Mouse (Mus musculus) lung, adult 2 months (tissue): ENCODE measurements at regions not wholly inside any gene's neighbourhood (a gene's known extent, or its start where the extent isn't known, plus 50 kb on each side); places are given as distances from the start of the nearest gene placed in this dataset.

ENCODE experiments used
- DNase-seq: peaks from one replicate; pipeline ENCODE4 v3.0.0; 2022
- H3K4me1 ChIP-seq: fragments of 200-500 bp; 2 replicates; pipeline ENCODE4 v1.6.1; 2011; ENCODE audit warnings: low read length; ENCODE audit not compliant: control insufficient read depth, insufficient read depth
- H3K4me3 ChIP-seq: fragments of 200-500 bp; replicated peaks from 2 replicates; pipeline ENCODE3; 2011; ENCODE audit warnings: low read depth, mild to moderate bottlenecking, control low read depth, low read length; ENCODE audit errors: extremely low read depth
- CTCF ChIP-seq: fragments of 200-500 bp; IDR thresholded peaks from 2 replicates; pipeline ENCODE4 v1.5.1; 2011; ENCODE audit warnings: mild to moderate bottlenecking, low read length, control low read depth; ENCODE audit not compliant: insufficient read depth
- POLR2A ChIP-seq: fragments of 200-500 bp; IDR thresholded peaks from 2 replicates; pipeline ENCODE4 v1.6.1; 2011; ENCODE audit warnings: low read depth, mild to moderate bottlenecking, control low read depth, low read length, borderline replicate concordance; ENCODE audit errors: extremely low read depth
- WGBS: fragments of 180-500 bp; shearing (Covaris S2); methylation state at CpG from one replicate; pipeline ENCODE4 v1.1.7; 2018; 5-methylcytosine and 5-hydroxymethylcytosine counted together

GRCm38 (mm10) chr8:115496016-115496415 lies 211.6 kb downstream of the Maf start:
- Histone ChIP-seq H3K4me3 (no peak overlapping the region), H3K4me1 (no peaks in the 10 kb centered on the region)
- DNase-seq, result no peak
- WGBS, result 80% methylated on average over 1 of the region's 1 CpGs
- TF ChIP-seq POLR2A (no peak), CTCF (no peak)

- H3K4me3 ChIP-seq, result no peak overlapping the region
- H3K4me1 ChIP-seq, result no peaks in the 10 kb centered on the region
- 85% methylated on average over 8 of the region's 8 CpGs for WGBS
- no peak for DNase-seq
- no peak for TF ChIP-seq CTCF
- no peak for TF ChIP-seq POLR2A
Measured at GRCm38 (mm10) chr8:115494353-115494752, 213.2 kb downstream of the Maf start.

- Histone ChIP-seq H3K4me1 (no peaks in the 10 kb centered on the region), H3K4me3 (no peak overlapping the region)
- DNase-seq, result no peak
- TF ChIP-seq POLR2A (no peak), CTCF (no peak)
- 52% methylated on average over 3 of the region's 3 CpGs for WGBS
Measured at GRCm38 (mm10) chr8:115486904-115487303, 220.7 kb downstream of the Maf start.

- 65% methylated on average over 7 of the region's 7 CpGs for WGBS
- H3K4me3 ChIP-seq, result no peak overlapping the region
- H3K4me1 ChIP-seq, result no peaks in the 10 kb centered on the region
- no peak for TF ChIP-seq POLR2A
- TF ChIP-seq CTCF, result no peak
- no peak for DNase-seq
Measured at GRCm38 (mm10) chr8:115481136-115481535, 226.5 kb downstream of the Maf start.

GRCm38 (mm10) chr8:115478406-115479060 lies 229.1 kb downstream of the Maf start:
- DNase-seq, result no peak
- WGBS, result 41% methylated on average over 11 of the region's 11 CpGs
- TF ChIP-seq CTCF, result no peak
- no peak for TF ChIP-seq POLR2A
- Histone ChIP-seq H3K4me3 (no peak overlapping the region), H3K4me1 (no peaks in the 10 kb centered on the region)

- Histone ChIP-seq H3K4me3 (no peak overlapping the region), H3K4me1 (no peaks in the 10 kb centered on the region)
- 85% methylated on average over 9 of the region's 9 CpGs for WGBS
- DNase-seq, result no peak
- TF ChIP-seq CTCF (no peak), POLR2A (no peak)
Measured at GRCm38 (mm10) chr8:115476071-115476470, 231.5 kb downstream of the Maf start.

- TF ChIP-seq CTCF, result no peak
- no peak for TF ChIP-seq POLR2A
- WGBS, result 90% methylated on average over 10 of the region's 10 CpGs
- DNase-seq, result no peak
- Histone ChIP-seq H3K4me1 (no peaks in the 10 kb centered on the region), H3K4me3 (no peak overlapping the region)
Measured at GRCm38 (mm10) chr8:115475156-115475555, 232.4 kb downstream of the Maf start.

GRCm38 (mm10) chr8:115473974-115474373 lies 233.6 kb downstream of the Maf start:
- no peak for DNase-seq
- Histone ChIP-seq H3K4me1 (no peaks in the 10 kb centered on the region), H3K4me3 (no peak overlapping the region)
- TF ChIP-seq POLR2A, result no peak
- TF ChIP-seq CTCF, result no peak
- WGBS, result 39% methylated on average over 8 of the region's 8 CpGs

GRCm38 (mm10) chr8:115466553-115466952 lies 241.0 kb downstream of the Maf start:
- TF ChIP-seq CTCF, result no peak
- no peaks in the 10 kb centered on the region for H3K4me1 ChIP-seq
- no peak overlapping the region for H3K4me3 ChIP-seq
- 31% methylated on average over 9 of the region's 9 CpGs for WGBS
- no peak for DNase-seq

GRCm38 (mm10) chr8:115466122-115466521 lies 241.5 kb downstream of the Maf start:
- Histone ChIP-seq H3K4me3 (no peak overlapping the region), H3K4me1 (no peaks in the 10 kb centered on the region)
- TF ChIP-seq CTCF (no peak), POLR2A (no peak)
- WGBS, result 71% methylated on average over 7 of the region's 7 CpGs
- DNase-seq, result no peak

- no peak for DNase-seq
Measured at GRCm38 (mm10) chr8:115462657-115463056, 244.9 kb downstream of the Maf start.

More at GRCm38 (mm10) chr8:115462657-115463056, 244.9 kb downstream of the Maf start:
- Histone ChIP-seq H3K4me3 (no peak overlapping the region), H3K4me1 (no peaks in the 10 kb centered on the region)
- 32% methylated on average over 6 of the region's 6 CpGs for WGBS
- TF ChIP-seq CTCF, result no peak
- no peak for TF ChIP-seq POLR2A
